Mouse (Mus musculus): ENCODE results near the gene Dlg1.
"Not testable (repeated sequence)": the region's sequence is repeated elsewhere in the genome, so short reads cannot be mapped to it uniquely, and the experiment has no call there.

Gene Dlg1

DNA sequence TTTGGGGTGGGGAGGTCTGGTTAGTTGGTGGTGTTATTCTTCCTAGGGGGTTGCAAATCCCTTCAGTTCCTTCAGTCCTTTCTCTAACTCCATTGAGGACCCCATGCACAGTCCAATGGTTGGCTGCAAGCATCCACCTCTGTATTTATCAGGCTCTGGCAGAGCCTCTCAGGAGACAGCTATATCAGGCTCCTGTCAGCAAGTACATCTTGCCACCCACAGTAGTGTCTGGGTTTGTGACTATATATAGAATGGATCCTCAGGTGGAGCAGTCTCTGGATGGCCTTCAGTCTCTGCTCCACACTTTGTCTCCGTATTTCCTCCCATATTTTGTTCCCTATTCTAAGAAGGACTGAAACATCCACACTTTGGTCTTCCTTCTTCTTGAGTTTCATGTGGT is 67.7 kb downstream of the Dlg1 start:
- not testable (repeated sequence) for DNase-seq (ENCODE audit: inconsistent age in 2 of 2, low spot score in 1 of 2)

DNA sequence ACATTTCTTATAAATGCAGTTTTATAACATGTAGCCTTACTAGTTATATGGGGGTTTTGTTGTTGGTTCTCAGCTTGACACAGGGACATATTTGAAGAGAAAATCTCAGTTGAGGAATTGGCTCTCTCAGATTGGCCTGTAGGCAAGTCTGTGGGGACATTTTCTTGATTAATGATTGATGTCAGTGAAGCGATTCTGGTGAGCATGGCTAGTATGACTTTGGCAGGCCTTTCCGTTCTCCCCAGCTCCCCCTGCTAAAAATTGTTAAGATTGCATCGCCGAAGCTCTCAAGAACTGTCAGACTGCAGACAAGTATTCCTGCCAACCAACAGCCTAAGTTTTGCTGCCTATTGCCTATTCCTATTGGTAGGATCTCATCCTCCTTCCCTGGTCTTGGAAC is 73.8 kb downstream of the Dlg1 start:
- DNase-seq (ENCODE audit: inconsistent age in 2 of 2, low spot score in 1 of 2) = no peak

DNA sequence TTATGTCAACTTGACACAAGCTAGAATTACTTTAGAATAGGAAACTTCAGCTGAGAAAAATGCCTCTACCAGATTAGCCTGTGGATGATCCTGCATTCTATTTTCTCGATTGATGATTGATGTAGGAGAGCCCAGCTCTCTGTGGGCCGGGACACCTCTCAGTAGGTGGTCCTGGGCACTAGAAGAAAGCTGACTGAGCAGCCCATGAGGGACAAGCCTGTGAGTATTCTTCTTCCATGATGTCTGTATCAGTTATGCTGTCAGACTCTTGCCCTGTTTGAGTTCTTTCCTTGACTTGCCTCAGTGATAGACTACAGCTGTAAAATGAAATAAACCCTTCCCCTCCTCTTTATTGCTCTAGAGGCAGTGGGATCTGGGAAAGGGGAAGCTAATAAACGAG is 74.5 kb downstream of the Dlg1 start:
- DNase-seq (ENCODE audit: inconsistent age in 2 of 2, low spot score in 1 of 2) = no peak

DNA sequence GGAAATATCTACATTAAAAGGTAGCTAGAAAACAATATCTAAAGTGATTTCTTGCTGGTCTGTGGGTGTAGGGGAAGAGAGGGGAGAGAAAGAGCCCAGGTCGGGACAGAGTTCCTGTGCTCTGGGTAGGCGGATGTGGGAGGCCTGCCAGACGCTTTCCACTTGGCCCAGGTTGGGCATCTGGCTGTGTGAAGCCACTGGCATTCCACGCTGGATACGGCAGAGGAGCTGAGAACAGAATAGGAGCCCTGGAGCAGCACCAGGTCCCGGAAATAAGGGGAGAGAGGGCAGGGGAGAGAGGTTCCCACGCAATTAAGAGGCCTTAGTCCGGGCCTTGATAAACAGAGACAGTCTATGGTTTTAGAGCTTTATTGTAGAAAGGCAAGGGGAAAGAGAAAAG is 77.0 kb downstream of the Dlg1 start:
- DNase-seq (ENCODE audit: inconsistent age in 2 of 2, low spot score in 1 of 2) = peak in 1 of 2 experiments; percentile 55

DNA sequence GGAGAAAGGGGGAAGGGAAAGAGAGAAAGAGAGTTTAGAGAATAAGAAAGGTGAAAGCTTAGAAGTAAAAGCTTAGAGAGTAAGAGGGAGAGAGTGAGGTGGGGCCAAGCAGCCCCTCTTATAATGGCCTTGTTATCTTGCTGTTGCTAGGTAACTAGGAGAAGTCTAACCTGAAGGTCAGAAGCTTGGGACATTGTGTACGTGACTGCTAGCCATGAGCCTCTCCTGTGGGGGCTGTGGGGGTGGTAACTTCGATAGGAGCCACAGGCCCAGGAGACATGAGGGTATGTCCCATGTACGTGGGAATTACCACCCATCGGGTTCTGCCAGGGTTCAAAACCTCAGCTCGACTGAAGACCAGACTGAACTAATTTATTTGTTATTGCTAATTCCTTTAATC is 77.5 kb downstream of the Dlg1 start:
- DNase-seq (ENCODE audit: inconsistent age in 2 of 2, low spot score in 1 of 2) = no peak

DNA sequence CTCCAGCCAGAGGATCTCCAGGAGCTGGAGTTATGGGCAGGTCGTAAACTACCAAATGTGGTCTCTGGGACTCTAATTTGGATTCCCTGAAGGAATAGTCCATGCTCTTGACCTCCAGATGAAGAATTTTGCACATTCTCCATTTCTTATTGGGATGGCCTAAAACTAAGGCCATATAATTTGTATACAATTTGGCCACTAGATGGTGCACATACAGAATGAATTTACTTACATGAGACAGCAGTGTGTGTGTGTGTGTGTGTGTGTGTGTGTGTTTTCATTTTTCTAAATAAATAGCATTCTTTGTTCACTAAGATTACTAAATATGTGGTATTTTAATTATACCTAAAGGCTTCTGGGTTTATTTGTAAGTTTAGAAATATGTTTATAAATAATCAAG is 87.3 kb downstream of the Dlg1 start:
- peak in 1 of 2 experiments; percentile 64 for DNase-seq (ENCODE audit: inconsistent age in 2 of 2, low spot score in 1 of 2)

DNA sequence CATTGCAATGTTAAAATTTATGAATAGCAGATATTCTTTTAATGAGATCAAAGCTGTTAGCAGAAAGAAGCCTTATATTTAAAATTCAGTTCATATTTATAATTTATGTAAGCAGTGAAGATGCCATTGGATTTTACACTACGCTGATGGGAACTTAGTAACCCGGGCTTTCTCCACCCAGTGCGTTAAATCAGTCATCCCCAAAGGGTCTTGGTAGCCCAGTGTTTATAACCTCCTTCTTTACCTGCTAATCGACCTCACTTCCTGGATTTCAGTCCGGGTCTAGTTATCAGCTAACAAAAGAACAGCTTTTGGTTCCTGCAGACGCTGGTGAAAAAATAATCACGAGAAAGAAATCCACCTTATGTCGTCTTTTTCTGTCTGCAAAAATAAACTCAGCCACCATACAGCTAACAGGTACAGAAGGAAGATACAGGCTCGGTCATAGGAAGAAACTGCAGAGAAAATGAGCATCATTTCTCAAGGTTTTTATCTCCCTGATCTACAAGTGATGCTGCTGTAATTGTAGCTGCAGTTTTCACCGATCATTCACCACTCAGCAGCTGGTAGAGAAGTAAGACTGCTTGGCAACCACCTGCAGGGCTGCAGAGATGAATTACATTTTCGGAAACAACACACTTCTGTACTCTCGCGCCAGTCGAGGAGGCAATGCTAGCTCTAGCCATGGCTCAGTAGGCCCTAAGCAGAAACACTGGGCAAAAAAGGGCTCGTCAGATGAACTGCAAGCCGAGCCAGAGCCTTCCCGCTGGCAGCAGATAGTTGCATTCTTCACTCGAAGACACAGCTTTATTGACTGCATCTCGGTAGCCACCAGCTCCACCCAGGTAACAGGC is 91.2 kb downstream of the Dlg1 start:
- DNase-seq (ENCODE audit: inconsistent age in 2 of 2, low spot score in 1 of 2) = no peak

DNA sequence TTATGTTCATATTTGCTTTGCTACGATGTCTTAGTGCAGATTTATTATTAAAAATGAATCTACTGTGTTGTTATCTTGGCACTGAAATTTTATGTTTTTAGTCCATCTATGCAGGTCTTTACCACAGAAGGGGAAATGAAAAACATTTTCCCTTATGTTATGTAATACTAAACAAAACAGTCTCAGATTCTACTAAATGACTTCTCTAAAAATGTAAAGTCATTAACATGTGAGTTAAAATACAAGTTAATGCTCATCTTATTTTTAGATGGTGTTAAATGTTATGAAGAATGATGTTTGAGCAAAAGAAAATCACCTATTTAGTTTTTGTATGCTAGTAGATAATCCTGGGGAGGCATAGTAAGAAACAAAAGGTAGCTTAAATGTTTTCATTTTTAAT is 91.8 kb downstream of the Dlg1 start:
- no peak for DNase-seq (ENCODE audit: inconsistent age in 2 of 2, low spot score in 1 of 2)

DNA sequence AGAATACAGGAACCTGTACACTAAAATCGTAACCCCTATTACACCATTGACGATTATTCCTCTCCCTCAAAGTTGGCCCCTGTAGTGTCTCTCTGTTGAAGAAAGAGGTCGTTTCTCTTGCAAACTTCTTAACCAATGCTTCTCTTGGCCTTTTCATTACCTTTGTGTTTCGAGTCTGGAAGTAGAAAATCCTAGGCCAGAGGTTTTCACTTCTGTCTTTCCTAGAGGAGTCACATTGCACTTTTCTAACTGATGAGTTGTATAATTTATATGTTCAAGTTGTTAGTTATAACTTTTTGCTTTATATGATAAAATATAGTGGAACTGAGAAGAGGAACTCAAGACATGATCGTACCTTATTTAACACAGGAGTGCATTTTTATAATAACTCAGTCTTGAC is 93.2 kb downstream of the Dlg1 start:
- no peak for DNase-seq (ENCODE audit: inconsistent age in 2 of 2, low spot score in 1 of 2)

DNA sequence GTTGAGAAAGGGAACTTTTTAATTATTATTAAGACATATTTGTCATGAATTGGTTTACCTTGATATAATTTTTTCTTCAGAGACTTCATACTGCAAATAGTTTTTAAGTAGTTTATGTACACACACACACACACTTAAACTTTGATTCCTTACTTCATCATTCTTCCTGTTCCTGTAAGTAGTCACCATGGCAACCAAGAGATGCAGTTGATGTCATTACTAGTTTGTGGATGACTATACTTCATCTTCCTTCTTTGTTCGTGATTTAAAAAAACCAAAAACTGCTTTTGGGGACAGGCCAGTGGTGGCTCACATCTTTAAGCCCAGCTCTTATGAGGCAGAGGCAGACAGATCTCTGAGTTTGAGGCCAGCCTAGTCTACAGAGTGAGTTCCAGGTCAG is 94.4 kb downstream of the Dlg1 start:
- no peak for DNase-seq (ENCODE audit: inconsistent age in 2 of 2, low spot score in 1 of 2)

DNA sequence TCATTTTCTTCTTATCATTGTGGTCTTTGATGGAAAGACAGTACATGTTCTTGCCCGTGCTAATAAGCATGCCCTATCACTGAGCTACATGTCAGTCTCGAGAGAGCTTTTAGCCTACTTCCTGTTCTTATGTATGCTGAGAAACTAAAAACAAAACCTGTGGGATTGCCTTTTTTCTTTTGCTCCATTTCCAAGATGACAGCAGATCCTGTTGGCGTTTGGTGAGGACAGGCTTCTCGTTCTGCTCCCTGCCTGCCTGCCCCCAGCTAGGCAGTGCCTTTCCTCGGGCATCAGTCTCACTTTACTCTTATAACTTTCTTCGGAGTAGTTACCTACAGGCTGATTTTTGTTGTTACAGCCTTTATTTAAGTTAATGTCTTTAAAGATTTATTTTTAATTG is 96.2 kb downstream of the Dlg1 start:
- no peak for DNase-seq (ENCODE audit: inconsistent age in 2 of 2, low spot score in 1 of 2)

DNA sequence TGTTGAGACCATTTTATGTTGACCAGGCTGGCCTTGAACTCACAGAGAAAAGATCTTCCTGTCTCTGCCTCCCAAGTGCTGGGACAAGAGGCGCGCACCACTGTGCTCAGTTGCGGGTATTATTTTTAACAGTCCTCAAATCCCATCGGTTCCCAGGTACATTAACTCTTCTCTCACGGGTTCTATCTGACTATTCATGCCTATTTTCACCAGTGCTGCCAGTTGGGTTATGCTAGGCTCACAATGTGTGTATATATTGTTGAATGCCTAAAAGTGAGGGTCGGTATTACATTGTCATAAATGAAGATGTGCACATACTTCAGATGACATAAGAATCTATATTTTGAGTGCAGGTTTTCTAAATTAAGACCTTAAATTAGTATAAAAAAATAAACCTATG is 103.1 kb downstream of the Dlg1 start:
- no peak for DNase-seq (ENCODE audit: inconsistent age in 2 of 2, low spot score in 1 of 2)

DNA sequence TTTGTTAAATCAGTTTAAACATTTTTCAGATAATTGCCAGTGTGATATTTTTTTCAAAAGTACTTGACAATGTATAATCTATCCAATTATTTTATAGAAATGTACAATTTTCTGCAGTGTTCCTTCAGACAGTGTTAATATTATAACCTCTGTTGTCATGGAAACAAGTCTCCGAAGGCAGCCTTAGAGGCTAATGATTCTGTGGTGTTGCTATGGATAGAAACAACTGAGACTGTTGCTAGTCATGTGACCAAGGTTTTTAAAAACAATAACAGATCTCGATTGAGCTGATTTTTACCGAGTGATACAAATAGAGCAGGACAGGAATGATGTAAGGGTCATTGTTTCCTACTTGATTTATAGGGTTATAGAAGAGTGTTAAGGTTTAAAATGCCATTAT is 103.5 kb downstream of the Dlg1 start:
- no peak for DNase-seq (ENCODE audit: inconsistent age in 2 of 2, low spot score in 1 of 2)

DNA sequence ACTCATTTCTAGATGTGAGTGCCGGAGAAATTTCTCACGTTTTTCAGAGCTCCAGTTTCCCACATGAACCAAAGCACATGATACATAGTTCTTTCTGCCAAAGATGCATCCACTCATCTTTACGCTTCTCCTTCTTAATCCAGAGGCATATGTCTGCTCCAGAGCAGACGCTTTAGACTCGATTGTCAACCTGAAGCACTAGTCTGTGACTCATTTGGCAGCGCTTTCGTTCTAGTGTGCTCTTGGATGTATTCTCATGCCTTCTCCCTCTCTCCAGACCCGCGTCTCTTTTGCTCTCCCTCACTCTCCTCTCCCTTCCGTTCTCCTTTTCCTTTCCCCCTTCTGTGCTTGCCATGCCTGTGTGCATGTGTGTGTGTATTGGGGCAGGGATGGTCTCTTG is 112.7 kb downstream of the Dlg1 start:
- DNase-seq (ENCODE audit: inconsistent age in 2 of 2, low spot score in 1 of 2) = no peak

DNA sequence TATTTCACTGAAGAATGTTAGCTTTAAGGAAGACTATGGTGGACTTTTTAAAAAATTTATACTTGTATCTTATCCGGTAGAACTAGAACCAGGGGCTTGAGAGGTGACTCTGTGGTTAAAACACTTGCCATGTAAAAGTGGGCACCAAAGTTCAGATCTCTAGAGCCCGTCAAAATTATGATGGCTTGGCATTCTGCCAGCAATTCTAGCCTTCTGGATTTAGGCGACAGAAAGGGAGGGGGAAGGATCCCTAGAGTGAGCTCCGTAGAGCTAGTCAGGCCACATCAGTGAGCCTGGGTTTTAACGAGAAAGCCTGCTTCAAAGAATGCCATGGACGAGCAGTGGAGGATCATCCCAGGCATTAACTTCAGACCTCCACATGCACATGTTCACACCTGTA is 117.8 kb downstream of the Dlg1 start:
- DNase-seq (ENCODE audit: inconsistent age in 2 of 2, low spot score in 1 of 2) = no peak

DNA sequence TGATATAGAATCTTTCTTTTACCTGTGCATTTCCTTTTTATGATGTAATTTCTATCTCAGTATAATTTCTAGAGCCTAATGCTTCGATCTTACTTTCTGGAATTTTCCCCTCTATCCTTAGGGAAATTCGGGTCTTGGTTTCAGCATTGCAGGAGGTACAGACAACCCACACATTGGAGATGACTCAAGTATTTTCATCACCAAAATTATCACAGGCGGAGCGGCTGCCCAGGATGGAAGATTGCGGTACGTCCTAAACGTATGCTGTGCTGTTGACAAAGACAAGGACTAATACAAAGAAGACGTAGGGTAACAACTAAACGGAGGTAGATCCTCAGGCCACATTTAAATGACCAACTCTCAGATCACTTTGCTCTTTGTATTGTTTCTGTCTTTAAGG is 126.8 kb downstream of the Dlg1 start:
- no peak for DNase-seq (ENCODE audit: inconsistent age in 2 of 2, low spot score in 1 of 2)

DNA sequence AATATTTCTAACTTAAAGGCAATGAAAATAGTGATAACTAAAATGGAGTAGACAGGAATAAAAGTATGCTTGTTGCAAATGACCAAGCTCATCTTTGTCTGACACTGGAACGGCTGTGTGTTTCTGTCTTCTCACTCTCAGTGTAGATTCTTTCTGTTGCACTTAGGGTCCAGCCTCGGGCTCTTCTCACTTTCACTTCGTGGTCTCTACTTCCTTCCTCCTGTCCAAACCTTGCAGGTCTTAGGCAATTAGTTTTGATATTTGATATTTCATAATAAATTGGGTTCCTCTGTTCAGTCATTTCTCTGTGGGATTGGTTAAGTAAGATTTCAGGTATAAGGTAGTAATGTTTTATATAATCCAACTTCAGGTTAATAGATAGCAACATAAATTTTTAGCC is 140.4 kb downstream of the Dlg1 start:
- DNase-seq (ENCODE audit: inconsistent age in 2 of 2, low spot score in 1 of 2) = no peak

DNA sequence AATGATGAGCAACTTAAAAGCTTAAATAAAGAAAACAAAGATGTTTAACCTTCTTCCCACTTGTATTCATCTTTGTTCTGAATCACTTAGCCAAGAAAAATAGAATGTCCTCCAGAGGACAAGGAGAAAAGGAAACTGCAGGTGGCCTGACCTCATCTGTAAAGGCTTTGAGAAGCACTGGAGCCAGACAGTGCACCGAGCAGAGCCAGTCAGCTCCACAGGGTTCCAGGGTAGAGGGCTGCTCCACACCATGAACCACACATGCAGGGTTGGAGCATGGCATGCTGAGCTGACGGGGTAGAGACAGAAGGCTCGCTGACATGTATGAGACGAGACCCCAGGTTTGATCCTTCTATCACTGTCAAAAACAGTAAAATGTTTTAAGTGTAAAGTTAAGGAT is 162.8 kb downstream of the Dlg1 start:
- DNase-seq (ENCODE audit: inconsistent age in 2 of 2, low spot score in 1 of 2) = no peak

DNA sequence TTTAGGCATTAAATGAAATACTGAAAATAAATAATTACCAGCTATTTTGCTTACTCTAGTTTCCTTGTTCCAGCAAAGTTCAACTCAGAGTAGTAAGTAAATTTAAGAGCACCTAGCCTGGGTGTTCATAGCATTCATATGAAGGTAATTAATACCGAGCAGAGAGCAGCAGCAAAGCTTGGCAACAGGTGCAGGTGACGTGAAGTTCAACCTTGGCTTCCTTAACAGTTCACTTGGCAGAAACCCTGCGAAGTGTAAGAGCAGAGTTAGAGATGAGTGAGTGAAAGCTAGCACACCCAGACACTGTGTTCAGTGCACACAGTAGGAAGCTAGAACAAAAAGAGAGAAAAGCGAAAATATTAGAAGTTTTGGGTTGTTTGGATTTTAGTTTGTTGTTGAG is 167.5 kb downstream of the Dlg1 start:
- DNase-seq (ENCODE audit: inconsistent age in 2 of 2, low spot score in 1 of 2) = no peak

DNA sequence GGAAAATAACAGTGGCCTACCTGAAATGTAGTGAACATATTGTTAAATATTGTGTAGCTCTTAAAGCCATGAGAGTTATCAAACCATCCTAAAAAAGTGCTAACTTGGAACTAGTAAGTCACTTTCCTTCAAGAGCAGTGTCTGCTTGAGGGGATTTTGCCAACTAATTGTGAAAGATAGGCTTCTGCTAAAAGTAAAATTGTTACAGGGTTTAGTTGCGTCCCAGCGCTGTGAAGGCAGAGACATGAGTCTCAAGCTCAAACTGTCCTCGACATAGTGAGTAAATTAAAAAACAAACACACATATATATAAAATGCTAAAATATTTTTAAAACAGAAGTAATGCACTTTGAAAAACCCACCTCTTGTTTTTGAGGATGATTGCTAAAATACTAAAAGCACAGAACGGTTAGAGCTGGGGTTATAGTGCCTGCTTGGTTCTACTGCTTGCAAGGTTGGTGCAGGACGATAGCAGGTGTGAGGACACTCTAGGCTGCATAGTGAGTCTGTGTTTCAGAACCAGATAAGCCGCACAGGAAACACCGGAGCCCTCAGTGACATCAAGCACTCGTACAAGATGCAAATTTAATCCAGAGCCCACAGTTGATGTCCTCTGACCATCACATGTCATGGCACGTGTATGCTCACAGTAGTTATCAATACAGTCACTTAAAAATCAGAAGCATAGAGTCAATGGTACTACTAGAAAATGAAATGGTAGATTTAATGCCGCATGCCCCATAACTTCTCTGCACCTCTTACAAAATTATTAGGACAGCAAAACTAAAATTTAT is 169.6 kb downstream of the Dlg1 start:
- DNase-seq (ENCODE audit: inconsistent age in 2 of 2, low spot score in 1 of 2) = no peak

DNA sequence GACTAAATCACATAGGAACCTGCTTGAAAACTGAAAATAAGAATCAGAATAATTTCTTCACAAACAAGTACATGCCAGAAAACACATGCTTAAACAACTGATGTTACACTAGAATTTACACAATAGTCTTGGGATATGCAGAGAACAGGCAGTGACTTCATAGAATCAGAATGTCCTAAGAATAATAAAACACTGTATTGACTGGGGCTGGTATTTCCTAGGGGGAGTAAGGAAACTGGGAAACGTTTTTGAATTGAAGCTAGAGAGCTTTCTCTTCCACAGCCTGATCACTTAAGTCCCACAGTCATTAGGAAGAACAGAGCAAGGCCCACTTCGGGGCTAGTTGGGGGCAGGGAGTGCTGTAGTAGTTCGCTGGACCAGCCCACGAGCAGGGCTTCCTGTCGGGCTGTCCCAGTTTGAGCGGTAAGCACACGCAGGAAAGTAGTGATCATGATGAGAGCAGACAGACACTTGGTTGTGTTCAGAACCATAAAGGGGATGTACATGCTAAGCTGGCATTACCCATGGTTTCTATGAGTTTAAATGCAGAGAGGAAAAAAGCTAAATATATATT is 170.9 kb downstream of the Dlg1 start:
- no peak for DNase-seq (ENCODE audit: inconsistent age in 2 of 2, low spot score in 1 of 2)

DNA sequence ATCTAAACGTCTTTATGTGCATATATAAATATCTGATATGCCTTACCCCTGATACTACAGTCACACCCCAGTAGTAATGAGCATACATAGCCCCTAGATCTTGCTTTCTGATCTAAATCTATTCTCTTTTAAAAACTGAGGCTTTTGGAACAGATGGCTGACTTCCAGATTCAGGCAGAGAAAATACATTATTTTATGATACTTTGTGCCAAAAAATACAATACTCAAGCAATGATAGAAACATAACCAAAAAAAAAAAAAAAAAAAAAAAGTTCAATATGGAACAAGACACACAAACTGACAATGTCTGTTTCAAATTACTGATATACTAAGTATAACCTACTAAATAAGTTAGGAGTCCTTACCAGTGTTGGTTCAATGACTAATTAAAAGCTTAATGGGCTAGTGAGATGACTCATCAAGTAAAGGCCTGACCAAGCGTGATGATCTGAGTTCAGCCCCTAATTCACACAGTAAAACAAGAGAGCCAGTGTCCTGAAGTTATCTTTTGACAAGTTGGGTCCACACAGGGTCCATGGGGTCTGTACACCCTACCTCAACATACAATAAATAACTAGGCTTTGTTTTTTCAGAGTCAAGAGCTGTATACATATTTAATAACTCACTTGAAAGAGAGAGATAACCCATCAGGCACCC is 171.5 kb downstream of the Dlg1 start:
- peak in 1 of 2 experiments; percentile 31 for DNase-seq (ENCODE audit: inconsistent age in 2 of 2, low spot score in 1 of 2)
